Mouse (Mus musculus): Measurements from ENCODE around the gene Rbbp5. TPM values are rescaled to one million over a fixed set of nuclear protein-coding genes. Genes with fewer than 3 reads are reported as not detected.

The Rbbp5 gene
- polyA plus RNA-seq, 1 experiment from 2014 or later = 46.1 TPM

DNA sequence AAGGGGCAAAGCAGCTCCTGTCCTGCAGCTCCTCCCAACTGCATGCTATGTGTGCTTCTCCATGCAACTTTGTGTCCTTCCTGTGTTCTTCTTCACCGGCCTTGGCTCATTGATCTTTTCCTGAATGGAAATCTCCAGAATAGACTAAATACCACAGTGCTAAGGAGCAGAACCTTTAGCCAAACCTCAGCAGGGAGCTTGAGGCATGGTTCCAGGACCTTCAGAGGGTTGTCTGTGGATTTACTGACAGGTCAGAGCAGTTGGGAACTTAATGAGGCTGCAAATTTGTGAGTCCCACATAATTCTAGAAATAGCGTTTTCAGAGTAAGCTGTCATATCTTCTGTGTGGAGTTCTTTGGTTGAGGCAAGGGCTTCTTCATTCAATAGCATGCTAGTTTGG, 23.4 kb downstream of the Rbbp5 start:
- 93% methylated on average over 2 of the region's 2 CpGs for WGBS
- H3K4me3 ChIP-seq (ENCODE audit: low read depth, low read length) = no peak overlapping the region
- no peaks in the 10 kb centered on the region for H3K9me3 ChIP-seq (ENCODE audit: low read depth, low read length)
- H3K27ac ChIP-seq (ENCODE audit: low read depth) = no peak overlapping the region
- no peak overlapping the region for H3K4me2 ChIP-seq
- H3K9ac ChIP-seq = no peak overlapping the region
- DNase-seq (no peak), ATAC-seq (ENCODE audit: insufficient read depth) (no peak)
- no peaks in the 10 kb centered on the region for H3K4me1 ChIP-seq (ENCODE audit: insufficient read depth)
- TF ChIP-seq CTCF (IDR thresholded peaks at IDR 0.05; ENCODE audit: low read depth) = no peak
- H3K36me3 ChIP-seq (ENCODE audit: insufficient read depth) = peaks cover 91% of the 10 kb centered on the region
- no peaks in the 10 kb centered on the region for H3K27me3 ChIP-seq (ENCODE audit: insufficient read depth, low read length)

DNA sequence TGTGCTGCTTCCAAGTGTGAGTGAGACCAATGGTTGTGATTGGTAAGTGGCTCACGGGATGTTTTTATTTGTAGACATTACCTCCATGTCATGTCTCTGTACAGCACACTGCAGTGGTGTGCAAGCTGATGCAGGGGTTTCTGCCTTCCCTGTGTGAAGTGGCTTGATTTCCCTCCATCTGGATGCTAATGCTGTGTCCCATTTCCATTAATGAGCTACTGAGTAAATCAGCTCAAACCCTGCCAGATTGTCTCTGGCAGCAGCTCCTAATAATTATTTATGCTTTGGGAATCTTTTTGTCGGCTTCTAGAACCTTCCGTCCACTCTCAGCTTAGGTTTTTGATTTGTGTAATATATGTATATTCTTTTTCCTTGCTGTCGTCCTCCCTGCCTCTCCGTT, 28.0 kb downstream of the Rbbp5 start:
- Histone ChIP-seq H3K27me3 (ENCODE audit: insufficient read depth, low read length) (no peaks in the 10 kb centered on the region), H3K4me2 (no peak overlapping the region), H3K4me3 (ENCODE audit: low read depth, low read length) (no peak overlapping the region), H3K27ac (ENCODE audit: low read depth) (no peak overlapping the region), H3K9ac (no peak overlapping the region), H3K4me1 (ENCODE audit: insufficient read depth) (no peaks in the 10 kb centered on the region), H3K36me3 (ENCODE audit: insufficient read depth) (peaks cover 79% of the 10 kb centered on the region), H3K9me3 (ENCODE audit: low read depth, low read length) (no peaks in the 10 kb centered on the region)
- no peak for DNase-seq
- TF ChIP-seq CTCF (IDR thresholded peaks at IDR 0.05; ENCODE audit: low read depth) = no peak
- ATAC-seq (ENCODE audit: insufficient read depth) = no peak
- WGBS = 88% methylated on average over 5 of the region's 5 CpGs

DNA sequence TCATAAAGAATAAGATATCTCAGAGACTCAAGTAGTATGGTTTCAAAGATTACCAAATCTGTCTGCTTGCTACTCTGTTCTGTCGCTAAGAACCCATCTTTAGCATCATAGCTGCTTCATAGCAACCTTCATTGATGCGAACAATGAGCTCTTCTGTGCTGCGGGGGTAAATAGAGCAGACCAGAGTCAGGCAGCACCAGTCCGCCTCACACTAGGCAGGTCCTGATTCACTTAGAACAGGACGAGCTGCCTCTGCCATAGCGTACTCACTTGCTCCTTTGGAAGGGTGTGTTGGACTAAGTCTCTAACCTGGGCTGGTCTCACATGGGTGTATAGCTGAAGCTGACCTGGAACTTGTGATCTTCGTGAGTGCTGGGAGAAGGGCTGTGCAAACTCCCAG, 28.9 kb downstream of the Rbbp5 start, which contains the start of gene Tmem81:
Gene Tmem81 (plus strand): TSS at position 173 of the 400 bp plus-strand sequence.
- Histone ChIP-seq H3K4me1 (ENCODE audit: insufficient read depth) (no peaks in the 10 kb centered on the region), H3K9me3 (ENCODE audit: low read depth, low read length) (no peaks in the 10 kb centered on the region), H3K36me3 (ENCODE audit: insufficient read depth) (peaks cover 70% of the 10 kb centered on the region), H3K4me3 (ENCODE audit: low read depth, low read length) (no peak within 1 kb of the TSS), H3K9ac (no peak within 1 kb of the TSS), H3K27me3 (ENCODE audit: insufficient read depth, low read length) (no peaks in the 10 kb centered on the region), H3K27ac (ENCODE audit: low read depth) (no peak within 1 kb of the TSS), H3K4me2 (no peak within 1 kb of the TSS)
- WGBS = 89% methylated on average over 7 of the region's 7 CpGs
- DNase-seq (no peak), ATAC-seq (ENCODE audit: insufficient read depth) (no peak)
- TF ChIP-seq CTCF (IDR thresholded peaks at IDR 0.05; ENCODE audit: low read depth) = no peak

DNA sequence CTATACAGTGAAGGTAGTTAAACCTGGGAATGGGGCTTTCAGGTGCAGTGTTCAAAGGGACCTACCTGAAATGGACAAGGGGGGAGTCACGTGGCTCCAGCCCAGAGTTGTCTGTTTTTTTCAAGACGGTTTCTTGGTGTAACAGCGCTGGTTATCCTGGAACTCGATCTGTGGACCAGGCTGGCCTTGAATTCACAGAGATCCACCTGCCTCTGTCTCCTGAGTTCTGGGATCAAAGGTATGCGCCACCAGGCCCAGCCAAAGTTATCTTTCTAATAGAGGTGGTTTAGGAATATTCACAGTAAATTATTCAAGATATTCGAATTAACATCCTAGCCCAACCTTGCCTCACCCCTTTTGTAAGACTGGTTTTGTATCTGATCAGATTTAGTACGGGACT, 29.5 kb downstream of the Rbbp5 start:
- WGBS = 89% methylated on average over 7 of the region's 7 CpGs
- Histone ChIP-seq H3K4me3 (ENCODE audit: low read depth, low read length) (no peak overlapping the region), H3K36me3 (ENCODE audit: insufficient read depth) (peaks cover 64% of the 10 kb centered on the region), H3K9me3 (ENCODE audit: low read depth, low read length) (no peaks in the 10 kb centered on the region), H3K27me3 (ENCODE audit: insufficient read depth, low read length) (no peaks in the 10 kb centered on the region), H3K4me2 (no peak overlapping the region), H3K27ac (ENCODE audit: low read depth) (no peak overlapping the region), H3K4me1 (ENCODE audit: insufficient read depth) (no peaks in the 10 kb centered on the region), H3K9ac (no peak overlapping the region)
- DNase-seq (no peak), ATAC-seq (ENCODE audit: insufficient read depth) (no peak)
- TF ChIP-seq CTCF (IDR thresholded peaks at IDR 0.05; ENCODE audit: low read depth) = no peak

GRCm38 (mm10) chr1:132509771-132510170, 32.6 kb downstream of the Rbbp5 start:
- 79% methylated on average over 5 of the region's 5 CpGs for WGBS
- Histone ChIP-seq H3K4me1 (ENCODE audit: insufficient read depth) (no peaks in the 10 kb centered on the region), H3K4me3 (ENCODE audit: low read depth, low read length) (no peak overlapping the region), H3K27ac (ENCODE audit: low read depth) (no peak overlapping the region), H3K9ac (no peak overlapping the region), H3K9me3 (ENCODE audit: low read depth, low read length) (no peaks in the 10 kb centered on the region), H3K36me3 (ENCODE audit: insufficient read depth) (peaks cover 35% of the 10 kb centered on the region), H3K4me2 (no peak overlapping the region), H3K27me3 (ENCODE audit: insufficient read depth, low read length) (no peaks in the 10 kb centered on the region)
- DNase-seq (no peak), ATAC-seq (ENCODE audit: insufficient read depth) (no peak)
- TF ChIP-seq CTCF (IDR thresholded peaks at IDR 0.05; ENCODE audit: low read depth) = no peak

DNA sequence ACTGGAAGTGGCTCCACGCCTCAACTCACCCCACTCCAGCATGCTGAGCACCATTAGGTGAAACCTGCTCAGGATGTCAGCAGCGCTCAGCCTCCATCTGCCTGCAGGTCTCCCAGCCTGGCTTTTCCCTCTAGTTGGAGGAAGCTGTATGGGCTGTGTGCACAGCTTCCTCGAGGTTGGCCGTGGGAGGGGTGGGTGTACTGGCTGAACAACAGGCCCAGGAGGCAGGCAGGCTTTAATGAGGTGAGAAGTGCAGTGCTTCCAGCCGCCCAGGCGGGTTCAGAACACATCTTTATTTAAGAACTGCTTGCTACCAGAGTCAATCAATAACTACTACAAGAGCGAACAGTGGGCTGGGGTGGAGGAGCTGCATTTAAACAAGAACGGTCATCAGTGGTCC, 34.4 kb downstream of the Rbbp5 start:
- no peak overlapping the region for H3K4me3 ChIP-seq (ENCODE audit: low read depth, low read length)
- no peaks in the 10 kb centered on the region for H3K4me1 ChIP-seq (ENCODE audit: insufficient read depth)
- no peak overlapping the region for H3K27ac ChIP-seq (ENCODE audit: low read depth)
- H3K36me3 ChIP-seq (ENCODE audit: insufficient read depth) = peaks cover 18% of the 10 kb centered on the region
- no peaks in the 10 kb centered on the region for H3K27me3 ChIP-seq (ENCODE audit: insufficient read depth, low read length)
- DNase-seq (peak; percentile 34), ATAC-seq (ENCODE audit: insufficient read depth) (peak; percentile 43; the same call in 1 of the 2 replicates)
- no peak overlapping the region for H3K4me2 ChIP-seq
- no peak for TF ChIP-seq CTCF (IDR thresholded peaks at IDR 0.05; ENCODE audit: low read depth)
- H3K9me3 ChIP-seq (ENCODE audit: low read depth, low read length) = no peaks in the 10 kb centered on the region
- 29% methylated on average over 8 of the region's 8 CpGs for WGBS
- no peak overlapping the region for H3K9ac ChIP-seq

GRCm38 (mm10) chr1:132512106-132512505, 34.9 kb downstream of the Rbbp5 start:
- DNase-seq (no peak), ATAC-seq (ENCODE audit: insufficient read depth) (no peak)
- no peak for TF ChIP-seq CTCF (IDR thresholded peaks at IDR 0.05; ENCODE audit: low read depth)
- Histone ChIP-seq H3K9me3 (ENCODE audit: low read depth, low read length) (no peaks in the 10 kb centered on the region), H3K9ac (no peak overlapping the region), H3K27ac (ENCODE audit: low read depth) (no peak overlapping the region), H3K4me3 (ENCODE audit: low read depth, low read length) (no peak overlapping the region), H3K4me2 (no peak overlapping the region), H3K27me3 (ENCODE audit: insufficient read depth, low read length) (no peaks in the 10 kb centered on the region), H3K36me3 (ENCODE audit: insufficient read depth) (peaks cover 12% of the 10 kb centered on the region), H3K4me1 (ENCODE audit: insufficient read depth) (no peaks in the 10 kb centered on the region)
- WGBS = 60% methylated on average over 8 of the region's 8 CpGs

DNA sequence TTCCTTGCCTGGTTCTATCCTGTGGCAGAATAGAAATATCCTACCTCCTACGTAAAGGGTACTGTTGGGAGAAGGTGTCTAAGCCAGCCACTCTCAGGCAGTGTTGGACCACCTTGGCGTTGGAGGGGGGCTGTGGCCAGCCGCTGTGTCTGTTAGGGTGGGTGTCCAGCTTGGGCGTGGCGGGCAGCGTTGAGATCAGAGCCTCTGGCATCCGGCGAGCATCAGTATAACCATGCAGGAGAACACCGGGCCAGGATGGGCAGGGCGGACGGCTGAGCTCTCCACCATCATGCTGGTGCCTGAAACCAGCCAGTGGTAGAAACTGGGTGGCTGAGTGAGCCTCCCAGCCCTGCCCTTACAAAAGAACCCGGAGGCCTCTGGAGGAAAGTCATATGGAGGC, 38.2 kb downstream of the Rbbp5 start:
- DNase-seq (no peak), ATAC-seq (ENCODE audit: insufficient read depth) (no peak)
- TF ChIP-seq CTCF (IDR thresholded peaks at IDR 0.05; ENCODE audit: low read depth) = no peak
- Histone ChIP-seq H3K27me3 (ENCODE audit: insufficient read depth, low read length) (no peaks in the 10 kb centered on the region), H3K4me1 (ENCODE audit: insufficient read depth) (no peaks in the 10 kb centered on the region), H3K9me3 (ENCODE audit: low read depth, low read length) (no peaks in the 10 kb centered on the region), H3K4me2 (no peak overlapping the region), H3K27ac (ENCODE audit: low read depth) (no peak overlapping the region), H3K36me3 (ENCODE audit: insufficient read depth) (no peaks in the 10 kb centered on the region), H3K4me3 (ENCODE audit: low read depth, low read length) (no peak overlapping the region), H3K9ac (no peak overlapping the region)
- 89% methylated on average over 12 of the region's 12 CpGs for WGBS

Measured in lung, embryonic 14.5 days (tissue).